Mouse (Mus musculus): ENCODE data around the gene Csmd2. TPM values are rescaled to one million over a fixed set of nuclear protein-coding genes. Genes with fewer than 3 reads are reported as not detected.

Csmd2 gene
- polyA plus RNA-seq, 1 experiment, result not detected

DNA sequence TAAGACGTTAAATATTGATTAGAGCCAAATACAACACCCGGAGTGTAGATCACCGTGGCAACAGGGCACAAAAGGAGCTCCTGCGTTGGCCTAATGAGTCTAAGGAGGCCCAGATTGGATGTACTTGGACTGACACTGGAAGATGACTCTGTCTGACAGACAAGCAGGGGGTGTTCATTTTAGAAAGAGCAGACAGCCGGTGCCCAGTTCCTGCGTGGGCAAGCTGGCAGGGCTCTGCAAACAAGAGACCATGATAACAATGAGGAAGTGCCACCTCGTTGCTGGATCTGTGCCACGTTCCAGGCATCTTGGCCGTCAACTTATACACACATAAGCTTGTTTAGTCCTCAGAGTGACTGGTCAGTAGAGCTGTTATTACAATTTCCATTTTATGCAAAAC, 342.9 kb downstream of the Csmd2 start:
- Histone ChIP-seq H3K4me1 (ENCODE audit: control insufficient read depth, insufficient read depth, low read length) (no peaks in the 10 kb centered on the region), H3K4me3 (replicated peaks; ENCODE audit: extremely low read depth, low read depth, low read length) (no peak overlapping the region)
- WGBS, result 42% methylated on average over 9 of the region's 9 CpGs
- TF ChIP-seq CTCF (IDR thresholded peaks at IDR 0.05; ENCODE audit: insufficient read depth, low read length), result no peak
- TF ChIP-seq POLR2A (IDR thresholded peaks at IDR 0.05; ENCODE audit: borderline replicate concordance, extremely low read depth, low read depth, low read length), result no peak
- peak; percentile 17 for DNase-seq

GRCm38 (mm10) chr4:128340457-128340856, 352.8 kb downstream of the Csmd2 start:
- WGBS, result 83% methylated on average over 7 of the region's 7 CpGs
- H3K4me1 ChIP-seq (ENCODE audit: control insufficient read depth, insufficient read depth, low read length), result no peaks in the 10 kb centered on the region
- H3K4me3 ChIP-seq (replicated peaks; ENCODE audit: extremely low read depth, low read depth, low read length), result no peak overlapping the region
- no peak for DNase-seq
- TF ChIP-seq POLR2A (IDR thresholded peaks at IDR 0.05; ENCODE audit: borderline replicate concordance, extremely low read depth, low read depth, low read length) (no peak), CTCF (IDR thresholded peaks at IDR 0.05; ENCODE audit: insufficient read depth, low read length) (no peak)

DNA sequence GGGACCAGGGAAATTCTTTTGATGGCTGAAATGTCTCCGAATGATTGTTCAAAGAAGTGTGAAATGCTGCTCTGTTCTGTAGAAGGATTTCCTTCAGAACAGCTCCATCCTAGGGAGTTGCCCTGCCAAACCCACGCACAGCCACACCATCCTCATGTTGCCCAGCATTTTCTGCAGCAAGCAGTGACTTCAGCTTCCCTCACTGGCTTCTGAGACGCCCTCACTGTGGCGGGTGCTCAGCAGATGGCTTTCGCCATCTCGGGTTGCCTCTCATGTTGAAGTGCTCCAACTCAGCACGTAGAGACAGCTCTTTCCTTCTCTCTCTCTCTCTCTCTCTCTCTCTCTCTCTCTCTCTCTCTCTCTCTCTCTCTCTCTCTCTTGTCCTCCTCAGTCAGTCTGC, 353.7 kb downstream of the Csmd2 start:
- no peak for TF ChIP-seq CTCF (IDR thresholded peaks at IDR 0.05; ENCODE audit: insufficient read depth, low read length)
- no peak for TF ChIP-seq POLR2A (IDR thresholded peaks at IDR 0.05; ENCODE audit: borderline replicate concordance, extremely low read depth, low read depth, low read length)
- DNase-seq, result no peak
- Histone ChIP-seq H3K4me3 (replicated peaks; ENCODE audit: extremely low read depth, low read depth, low read length) (no peak overlapping the region), H3K4me1 (ENCODE audit: control insufficient read depth, insufficient read depth, low read length) (no peaks in the 10 kb centered on the region)
- 40% methylated on average over 7 of the region's 7 CpGs for WGBS

GRCm38 (mm10) chr4:128342208-128342607, 354.6 kb downstream of the Csmd2 start:
- no peak overlapping the region for H3K4me3 ChIP-seq (replicated peaks; ENCODE audit: extremely low read depth, low read depth, low read length)
- H3K4me1 ChIP-seq (ENCODE audit: control insufficient read depth, insufficient read depth, low read length), result no peaks in the 10 kb centered on the region
- no peak for TF ChIP-seq CTCF (IDR thresholded peaks at IDR 0.05; ENCODE audit: insufficient read depth, low read length)
- no peak for TF ChIP-seq POLR2A (IDR thresholded peaks at IDR 0.05; ENCODE audit: borderline replicate concordance, extremely low read depth, low read depth, low read length)
- no peak for DNase-seq
- WGBS, result 38% methylated on average over 1 of the region's 1 CpGs

DNA sequence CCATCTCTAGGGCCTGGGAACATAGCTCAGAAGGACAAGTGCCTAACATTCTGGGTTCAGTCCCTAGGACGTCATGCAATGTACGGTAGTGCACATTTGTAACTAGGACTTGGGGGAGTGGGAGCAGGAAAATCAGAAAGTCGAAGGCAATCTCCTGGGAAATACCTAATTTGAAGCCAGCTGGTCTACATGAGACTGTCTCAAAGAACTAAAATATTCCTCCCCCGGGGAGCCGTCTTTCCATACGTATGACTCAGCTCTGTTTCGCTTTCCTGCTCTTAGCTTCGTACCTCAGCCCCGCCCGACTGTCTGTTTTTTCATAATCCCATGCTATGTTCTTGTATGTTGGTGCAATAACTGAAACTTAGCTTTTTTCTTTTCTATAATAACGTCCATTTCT, 371.1 kb downstream of the Csmd2 start:
- DNase-seq, result no peak
- H3K4me1 ChIP-seq (ENCODE audit: control insufficient read depth, insufficient read depth, low read length), result no peaks in the 10 kb centered on the region
- no peak for TF ChIP-seq CTCF (IDR thresholded peaks at IDR 0.05; ENCODE audit: insufficient read depth, low read length)
- no peak for TF ChIP-seq POLR2A (IDR thresholded peaks at IDR 0.05; ENCODE audit: borderline replicate concordance, extremely low read depth, low read depth, low read length)
- WGBS, result 83% methylated on average over 11 of the region's 11 CpGs
- H3K4me3 ChIP-seq (replicated peaks; ENCODE audit: extremely low read depth, low read depth, low read length), result no peak overlapping the region

GRCm38 (mm10) chr4:128365851-128366250, 378.2 kb downstream of the Csmd2 start:
- DNase-seq, result no peak
- TF ChIP-seq POLR2A (IDR thresholded peaks at IDR 0.05; ENCODE audit: borderline replicate concordance, extremely low read depth, low read depth, low read length) (no peak), CTCF (IDR thresholded peaks at IDR 0.05; ENCODE audit: insufficient read depth, low read length) (no peak)
- WGBS, result 61% methylated on average over 4 of the region's 4 CpGs
- H3K4me3 ChIP-seq (replicated peaks; ENCODE audit: extremely low read depth, low read depth, low read length), result no peak overlapping the region
- no peaks in the 10 kb centered on the region for H3K4me1 ChIP-seq (ENCODE audit: control insufficient read depth, insufficient read depth, low read length)

- no peak for DNase-seq
- Histone ChIP-seq H3K4me3 (replicated peaks; ENCODE audit: extremely low read depth, low read depth, low read length) (no peak overlapping the region), H3K4me1 (ENCODE audit: control insufficient read depth, insufficient read depth, low read length) (no peaks in the 10 kb centered on the region)
- 93% methylated on average over 6 of the region's 6 CpGs for WGBS
- TF ChIP-seq CTCF (IDR thresholded peaks at IDR 0.05; ENCODE audit: insufficient read depth, low read length), result no peak
- TF ChIP-seq POLR2A (IDR thresholded peaks at IDR 0.05; ENCODE audit: borderline replicate concordance, extremely low read depth, low read depth, low read length), result no peak
Observed at GRCm38 (mm10) chr4:128368088-128368487, 380.4 kb downstream of the Csmd2 start.

GRCm38 (mm10) chr4:128371766-128372165, 384.1 kb downstream of the Csmd2 start:
- Histone ChIP-seq H3K4me3 (replicated peaks; ENCODE audit: extremely low read depth, low read depth, low read length) (no peak overlapping the region), H3K4me1 (ENCODE audit: control insufficient read depth, insufficient read depth, low read length) (no peaks in the 10 kb centered on the region)
- TF ChIP-seq CTCF (IDR thresholded peaks at IDR 0.05; ENCODE audit: insufficient read depth, low read length) (no peak), POLR2A (IDR thresholded peaks at IDR 0.05; ENCODE audit: borderline replicate concordance, extremely low read depth, low read depth, low read length) (no peak)
- no peak for DNase-seq
- WGBS, result 70% methylated on average over 6 of the region's 6 CpGs

DNA sequence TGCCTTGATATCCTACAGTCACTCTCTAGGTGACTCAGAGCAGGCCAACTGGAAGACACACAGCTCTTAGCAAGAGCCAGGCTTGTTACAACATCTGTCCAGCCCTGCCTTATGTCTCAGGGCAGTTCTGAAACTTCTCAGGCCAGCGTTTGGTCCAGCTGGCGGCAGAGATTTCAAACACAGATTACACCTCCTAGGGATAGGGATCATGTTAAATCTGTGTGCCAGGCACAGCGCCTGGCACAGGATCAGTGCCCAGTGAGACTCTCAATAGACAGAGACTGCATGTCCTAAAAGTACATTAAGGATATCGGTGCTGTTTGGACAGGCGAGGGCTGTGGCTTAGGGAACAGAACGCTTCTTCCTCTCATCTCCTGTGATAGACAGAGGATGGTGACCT, 385.5 kb downstream of the Csmd2 start:
- WGBS, result 68% methylated on average over 6 of the region's 6 CpGs
- DNase-seq, result no peak
- Histone ChIP-seq H3K4me1 (ENCODE audit: control insufficient read depth, insufficient read depth, low read length) (no peaks in the 10 kb centered on the region), H3K4me3 (replicated peaks; ENCODE audit: extremely low read depth, low read depth, low read length) (no peak overlapping the region)
- TF ChIP-seq CTCF (IDR thresholded peaks at IDR 0.05; ENCODE audit: insufficient read depth, low read length) (no peak), POLR2A (IDR thresholded peaks at IDR 0.05; ENCODE audit: borderline replicate concordance, extremely low read depth, low read depth, low read length) (no peak)

DNA sequence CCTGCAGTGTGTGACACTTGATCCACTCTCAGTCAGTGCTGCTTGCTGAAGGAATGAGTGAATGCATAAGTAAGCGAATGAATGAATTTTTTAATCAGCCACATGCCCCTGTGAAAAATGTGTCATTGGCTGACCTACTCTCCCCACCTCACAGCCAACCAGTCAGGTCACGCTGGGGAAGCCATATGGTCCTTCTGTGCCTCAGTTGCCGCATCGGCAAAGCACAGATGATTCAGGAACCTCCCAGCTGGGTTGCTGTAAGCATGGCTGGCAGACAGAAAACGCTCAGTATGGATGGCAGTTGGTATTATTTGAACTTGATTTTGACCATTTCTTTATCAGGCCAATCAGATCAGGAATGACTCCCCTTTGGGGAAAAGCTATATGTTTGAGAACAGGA, 386.4 kb downstream of the Csmd2 start:
- no peak for DNase-seq
- TF ChIP-seq CTCF (IDR thresholded peaks at IDR 0.05; ENCODE audit: insufficient read depth, low read length), result no peak
- TF ChIP-seq POLR2A (IDR thresholded peaks at IDR 0.05; ENCODE audit: borderline replicate concordance, extremely low read depth, low read depth, low read length), result no peak
- WGBS, result 83% methylated on average over 5 of the region's 5 CpGs
- Histone ChIP-seq H3K4me1 (ENCODE audit: control insufficient read depth, insufficient read depth, low read length) (no peaks in the 10 kb centered on the region), H3K4me3 (replicated peaks; ENCODE audit: extremely low read depth, low read depth, low read length) (no peak overlapping the region)

Data from lung, adult 2 months (tissue).